Mouse (Mus musculus) ES-Bruce4 (cell line): ENCODE data around the gene Slc39a11. TPM values are rescaled to one million over a fixed set of nuclear protein-coding genes. Genes with fewer than 3 reads are reported as not detected.
A peak's percentile ranks its signal among the peaks of the same experiment; 100 is the strongest.

Experiments
- H3K27ac ChIP-seq: 2 replicates; pipeline ENCODE4 v1.5.1; 2012; ENCODE audit warnings: low read length, inconsistent platforms; ENCODE audit not compliant: insufficient read depth
- H3K27me3 ChIP-seq: 2 replicates; pipeline ENCODE4 v1.6.1; 2012; ENCODE audit warnings: mild to moderate bottlenecking, low read length, inconsistent platforms; ENCODE audit not compliant: control insufficient read depth, poor library complexity, insufficient read depth, severe bottlenecking
- H3K36me3 ChIP-seq: 2 replicates; pipeline ENCODE4 v1.6.1; 2012; ENCODE audit warnings: inconsistent platforms, mild to moderate bottlenecking, low read length, moderate library complexity; ENCODE audit not compliant: control insufficient read depth, poor library complexity, insufficient read depth, severe bottlenecking
- H3K4me1 ChIP-seq: one replicate; pipeline ENCODE4 v1.8.1; 2011; ENCODE audit warnings: low read length; ENCODE audit not compliant: control insufficient read depth, insufficient read depth
- H3K4me3 ChIP-seq: 2 replicates; pipeline ENCODE4 v1.5.1; 2011; ENCODE audit warnings: low read depth, mild to moderate bottlenecking, low read length
- H3K9ac ChIP-seq: 2 replicates; pipeline ENCODE4 v1.6.1; 2012; ENCODE audit warnings: low read depth, mild to moderate bottlenecking, inconsistent platforms; ENCODE audit not compliant: poor library complexity, severe bottlenecking
- H3K9me3 ChIP-seq: replicated peaks from 2 replicates; pipeline ENCODE4 v1.6.1; 2012; ENCODE audit warnings: mild to moderate bottlenecking, low read length, inconsistent platforms; ENCODE audit not compliant: control insufficient read depth, poor library complexity, insufficient read depth, severe bottlenecking
- CTCF ChIP-seq: IDR thresholded peaks from one replicate; pipeline ENCODE4 v1.8.1; 2011; ENCODE audit warnings: low read depth, low read length
- EP300 ChIP-seq: IDR thresholded peaks from 2 replicates; pipeline ENCODE4 v1.6.1; 2011; ENCODE audit warnings: low read depth, low read length; ENCODE audit not compliant: insufficient read depth
- POLR2A ChIP-seq: IDR thresholded peaks from one replicate; pipeline ENCODE4 v1.8.1; 2011; ENCODE audit warnings: low read length; ENCODE audit not compliant: insufficient read depth
- polyA plus RNA-seq: library from polyadenylated mRNA; stranded (reverse); fragments of >200 nt; gene quantifications from 2 replicates; pipeline ENCODE4 v1.2.4, GENCODE M21; 2011; ENCODE audit warnings: low read depth; ENCODE audit not compliant: missing spikeins, insufficient read depth, insufficient read length

The Slc39a11 gene
- polyA plus RNA-seq, 1 experiment, result 7.4 TPM

GRCm38 (mm10) chr11:113617132-113617911 is 32.6 kb downstream of the Slc39a11 start:
- no peak overlapping the region for H3K9ac ChIP-seq
- no peaks in the 10 kb centered on the region for H3K9me3 ChIP-seq
- no peaks in the 10 kb centered on the region for H3K27me3 ChIP-seq
- TF ChIP-seq CTCF, result no peak
- 0 out of 2 replicates have a peak, but pooled peaks have one; percentile 21 for TF ChIP-seq EP300
- no peak for TF ChIP-seq POLR2A
- H3K36me3 ChIP-seq, result no peaks in the 10 kb centered on the region
- H3K4me1 ChIP-seq, result no peaks in the 10 kb centered on the region
- no peak overlapping the region for H3K4me3 ChIP-seq
- H3K27ac ChIP-seq, result no peak overlapping the region

- H3K4me3 ChIP-seq, result no peak overlapping the region
- no peaks in the 10 kb centered on the region for H3K9me3 ChIP-seq
- no peaks in the 10 kb centered on the region for H3K36me3 ChIP-seq
- H3K27me3 ChIP-seq, result no peaks in the 10 kb centered on the region
- H3K27ac ChIP-seq, result no peak overlapping the region
- H3K9ac ChIP-seq, result no peak overlapping the region
- no peaks in the 10 kb centered on the region for H3K4me1 ChIP-seq
- no peak for TF ChIP-seq CTCF
- TF ChIP-seq POLR2A, result no peak
- TF ChIP-seq EP300, result no peak
These were observed 35.4 kb downstream of the Slc39a11 start for GRCm38 (mm10) chr11:113614476-113614875.

GRCm38 (mm10) chr11:113611664-113612611 is 37.9 kb downstream of the Slc39a11 start:
- H3K4me3 ChIP-seq, result peak overlapping the region; percentile 58
- H3K9ac ChIP-seq, result peak overlapping the region; percentile 51

GRCm38 (mm10) chr11:113611112-113611646 is 38.7 kb downstream of the Slc39a11 start:
- no peaks in the 10 kb centered on the region for H3K9me3 ChIP-seq
- H3K4me1 ChIP-seq, result no peaks in the 10 kb centered on the region
- peak overlapping the region; percentile 51; the same call in 1 of the 2 replicates for H3K9ac ChIP-seq
- no peak overlapping the region for H3K4me3 ChIP-seq
- TF ChIP-seq EP300 (no peak), POLR2A (no peak), CTCF (no peak)
- no peaks in the 10 kb centered on the region for H3K27me3 ChIP-seq
- no peaks in the 10 kb centered on the region for H3K36me3 ChIP-seq
- H3K27ac ChIP-seq, result no peak overlapping the region

More at GRCm38 (mm10) chr11:113611664-113612611, 37.9 kb downstream of the Slc39a11 start:
- H3K36me3 ChIP-seq, result no peaks in the 10 kb centered on the region
- H3K4me1 ChIP-seq, result no peaks in the 10 kb centered on the region
- H3K27me3 ChIP-seq, result no peaks in the 10 kb centered on the region
- no peaks in the 10 kb centered on the region for H3K9me3 ChIP-seq
- TF ChIP-seq POLR2A, result no peak
- peak; percentile 84 for TF ChIP-seq CTCF
- H3K27ac ChIP-seq, result no peak overlapping the region

GRCm38 (mm10) chr11:113610266-113610665 is 39.6 kb downstream of the Slc39a11 start:
- no peak overlapping the region for H3K27ac ChIP-seq
- H3K9me3 ChIP-seq, result no peaks in the 10 kb centered on the region
- H3K4me3 ChIP-seq, result no peak overlapping the region
- no peaks in the 10 kb centered on the region for H3K4me1 ChIP-seq
- H3K36me3 ChIP-seq, result no peaks in the 10 kb centered on the region
- TF ChIP-seq EP300 (no peak), CTCF (no peak), POLR2A (no peak)
- H3K27me3 ChIP-seq, result no peaks in the 10 kb centered on the region
- no peak overlapping the region for H3K9ac ChIP-seq
